Mouse (Mus musculus): ENCODE data around the gene Apool.
A peak's percentile ranks its signal among the peaks of the same experiment; 100 is the strongest.

Gene Apool

GRCm38 (mm10) chrX:112310804-112311530 is at the start of gene Apool:
Gene Apool (plus strand): TSS chrX:112311334.
- peak; percentile 44 for DNase-seq (ENCODE audit: low spot score)

DNA sequence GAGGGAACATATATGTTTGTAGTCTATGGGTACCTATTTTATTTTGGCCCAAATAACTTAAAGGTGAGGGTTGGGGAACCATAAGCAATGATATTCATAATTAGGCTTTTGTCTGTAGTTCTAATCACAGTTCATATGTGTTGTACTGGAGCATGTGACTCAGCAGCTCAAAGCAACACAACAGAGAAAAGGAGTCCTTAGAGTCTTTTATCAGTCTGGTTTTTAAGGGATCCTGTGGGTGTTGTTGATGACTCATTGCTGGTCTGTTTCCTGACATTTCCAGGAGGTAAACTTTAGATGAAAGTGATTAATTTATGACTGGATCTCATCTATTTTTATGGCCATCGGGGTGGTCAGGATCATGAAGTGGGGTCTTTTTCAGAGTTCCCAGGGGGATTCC is 37.6 kb upstream of the Apool start:
- no peak for DNase-seq (ENCODE audit: low spot score)

GRCm38 (mm10) chrX:112311531-112311887 is 375 bp downstream of the Apool start:
- no peak for DNase-seq (ENCODE audit: low spot score)

DNA sequence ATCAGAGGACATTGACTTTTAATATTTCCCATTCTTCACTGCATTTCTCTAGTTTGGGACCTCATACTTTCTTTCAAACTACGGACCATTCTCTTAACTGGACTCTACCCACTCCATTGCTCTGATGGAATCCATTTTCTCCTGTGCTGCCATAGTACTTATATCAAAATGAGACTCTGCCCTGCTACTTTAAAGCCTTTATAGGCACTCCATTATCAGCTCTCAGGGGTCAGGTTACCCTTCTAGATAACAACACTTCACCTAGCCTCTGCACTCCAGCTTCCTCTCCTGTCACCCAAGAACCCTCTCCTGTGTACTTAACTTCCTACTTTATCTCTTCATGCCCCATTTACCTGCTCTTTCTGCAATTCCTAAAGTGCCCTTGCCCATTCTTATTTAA is 960 bp downstream of the Apool start:
- DNase-seq (ENCODE audit: low spot score), result no peak

GRCm38 (mm10) chrX:112320273-112320672 is 9.1 kb downstream of the Apool start:
- no peak for DNase-seq (ENCODE audit: low spot score)

GRCm38 (mm10) chrX:112339486-112339885 is 28.4 kb downstream of the Apool start:
- no peak for DNase-seq (ENCODE audit: low spot score)

DNA sequence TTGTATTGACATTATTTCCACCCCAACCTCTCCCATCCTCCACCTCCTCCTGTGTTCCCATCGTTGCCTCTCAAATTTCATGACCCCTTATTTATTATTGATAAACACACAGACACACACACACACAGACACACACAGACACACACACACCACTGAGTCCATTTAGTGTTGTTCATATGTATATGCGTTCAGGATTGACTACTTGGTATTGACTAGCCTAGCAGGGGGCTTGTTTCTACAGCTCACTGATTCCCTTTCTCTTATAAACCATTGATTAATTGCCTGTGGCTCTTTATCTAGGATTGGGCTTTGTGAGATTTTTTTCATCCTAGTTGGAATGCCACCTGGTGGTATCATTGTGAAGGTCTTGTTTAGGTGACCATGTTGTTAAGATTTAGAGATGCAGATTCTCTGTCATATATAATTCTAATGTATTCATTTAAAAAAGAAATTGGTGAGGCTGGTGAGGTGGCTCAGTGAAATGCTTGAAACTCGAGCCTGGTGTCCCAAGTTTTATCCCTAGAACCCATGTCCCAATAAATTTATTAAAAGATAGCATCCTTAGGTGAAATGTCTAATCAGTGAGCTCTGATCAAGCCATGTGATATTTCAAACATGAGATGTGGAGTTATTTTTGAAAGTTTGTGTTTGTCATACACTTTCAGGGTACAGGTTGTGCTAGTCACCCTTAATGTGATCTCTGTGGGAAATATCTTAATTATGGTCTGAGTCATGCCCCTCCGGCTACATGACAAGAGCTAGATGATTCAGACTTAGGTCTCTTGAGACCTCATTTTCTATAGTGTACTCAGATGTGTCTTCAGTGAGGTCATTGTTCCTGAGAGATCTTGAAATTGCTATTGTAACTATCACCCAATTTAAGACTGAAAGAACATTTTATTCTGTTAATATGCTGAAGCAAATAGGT is 36.6 kb downstream of the Apool start:
- DNase-seq (ENCODE audit: low spot score), result no peak

DNA sequence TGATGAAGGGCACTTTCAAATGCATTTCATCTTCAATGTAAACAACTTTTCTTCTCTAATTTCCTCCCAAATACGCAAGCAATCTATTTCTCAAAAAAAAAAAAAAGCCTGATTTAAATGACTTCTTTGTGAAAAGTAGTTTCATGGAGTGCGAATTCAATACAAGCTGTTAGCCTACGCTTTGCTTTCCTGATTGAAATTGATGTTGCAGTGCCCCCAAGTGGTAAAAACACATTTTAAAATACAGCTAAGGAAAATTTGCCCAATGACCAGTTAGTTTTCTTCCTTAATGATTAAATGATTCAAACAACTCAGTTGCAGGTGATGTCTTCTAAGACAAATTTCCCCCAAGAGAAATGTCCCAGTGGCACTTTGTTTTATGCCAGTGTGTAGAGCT is 37.3 kb downstream of the Apool start:
- peak; percentile 50 for DNase-seq (ENCODE audit: low spot score)

GRCm38 (mm10) chrX:112368426-112368825 is 57.3 kb downstream of the Apool start:
- no peak for DNase-seq (ENCODE audit: low spot score)

- DNase-seq (ENCODE audit: low spot score), result peak; percentile 12
These were observed 59.7 kb downstream of the Apool start for GRCm38 (mm10) chrX:112370577-112371410.

DNA sequence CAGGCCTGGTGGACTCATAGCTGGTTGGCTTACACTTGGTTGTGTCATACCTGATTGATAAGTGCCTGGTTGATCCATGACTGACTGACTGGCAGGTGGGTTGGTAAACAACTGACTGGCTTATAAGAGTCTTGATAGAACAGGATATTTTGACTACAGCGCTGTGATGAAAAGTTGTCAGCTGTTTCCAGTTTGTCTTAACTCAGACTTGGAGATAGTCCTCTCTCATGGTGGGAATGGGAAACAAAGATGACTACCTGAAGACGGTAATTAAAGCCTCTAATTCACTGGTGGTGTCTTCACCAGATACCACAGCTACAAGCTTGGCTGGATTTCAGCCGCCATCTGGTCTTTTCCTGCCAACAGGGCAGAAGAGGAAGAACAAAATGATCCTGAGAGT is 95.5 kb downstream of the Apool start, which contains the start of gene Satl1:
Gene Satl1, minus strand, starts transcription at position 101 of the 400 bp plus-strand sequence.
- no peak for DNase-seq (ENCODE audit: low spot score)

GRCm38 (mm10) chrX:112412309-112412708 is 101.2 kb downstream of the Apool start:
- DNase-seq (ENCODE audit: low spot score), result no peak
